Mouse (Mus musculus): ENCODE results near the gene Zfp710.

DNA sequence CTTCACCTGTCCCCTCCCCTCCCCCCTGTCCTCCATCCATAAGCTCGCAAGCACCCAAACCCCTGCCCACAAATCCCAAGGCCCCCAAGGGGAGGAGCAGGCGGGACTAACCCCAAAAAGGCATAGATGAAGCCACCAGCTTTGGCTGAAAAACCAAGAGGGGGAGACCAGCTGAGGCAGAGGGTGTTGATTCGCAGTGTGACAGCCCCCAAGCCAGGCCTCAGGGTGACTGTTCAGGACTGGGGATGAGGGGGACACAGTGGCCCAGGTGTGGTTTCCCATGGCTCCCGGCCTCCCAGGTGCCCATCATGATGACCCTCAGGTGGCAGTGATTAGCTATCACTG is 67.2 kb downstream of the Zfp710 start:
- TF ChIP-seq CTCF (IDR thresholded peaks at IDR 0.05; ENCODE audit: extremely low read depth, insufficient read depth, insufficient read length, insufficient replicate concordance) (no peak), POLR2A (IDR thresholded peaks at IDR 0.05; ENCODE audit: low read depth, low read length) (no peak)
